Mouse (Mus musculus): ENCODE results near the gene Atp13a3.

DNA sequence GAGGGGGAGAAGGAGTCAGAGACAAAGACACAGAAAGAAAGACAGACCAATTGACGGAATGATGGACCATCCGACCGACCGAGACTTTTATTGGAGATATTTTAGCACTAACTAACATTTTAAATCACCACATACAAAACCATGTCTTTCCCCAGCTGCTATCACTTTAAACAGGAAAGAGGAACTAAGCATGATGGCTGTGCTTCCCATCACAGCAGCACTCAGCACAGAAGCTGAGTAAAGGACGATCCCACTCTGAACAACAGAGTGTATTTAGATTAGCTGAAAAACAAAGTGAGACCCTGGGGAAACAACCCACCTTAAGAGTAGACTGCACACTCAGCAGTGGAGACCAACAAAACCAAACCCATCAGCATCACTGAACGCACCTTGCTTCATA lies 41.2 kb downstream of the Atp13a3 start:
- TF ChIP-seq CTCF (IDR thresholded peaks at IDR 0.05; ENCODE audit: control insufficient read depth, insufficient read depth, insufficient replicate concordance, low read depth, low read length) (no peak), POLR2A (IDR thresholded peaks at IDR 0.05; ENCODE audit: control insufficient read depth, low read depth, low read length) (no peak)
